Mouse (Mus musculus) T-helper 17 cell (primary cell): Measurements from ENCODE around the gene Slc22a3.

ENCODE experiments used
- in situ Hi-C, 2 experiments: fragments of 300-600 bp; cut with MboI, MseI; formaldehyde crosslinking; loops; 1 replicate in 1 of 2; 2 replicates in 1 of 2; pipeline ENCODE4 v1.15.1; 2025; ENCODE audit warnings: high pct_unique_total_duplicates in 2 of 2

Gene Slc22a3

GRCm38 (mm10) chr17:12468745-12469144 lies 38.8 kb downstream of the Slc22a3 start:
- in situ Hi-C loops: no loop called here

GRCm38 (mm10) chr17:12467642-12468041 lies 39.9 kb downstream of the Slc22a3 start:
- in situ Hi-C loops: no loop called here

GRCm38 (mm10) chr17:12466501-12467000 lies 41.0 kb downstream of the Slc22a3 start:
- in situ Hi-C loops: no loop called here

GRCm38 (mm10) chr17:12461168-12461567 lies 46.3 kb downstream of the Slc22a3 start:
- in situ Hi-C loops: no loop called here

GRCm38 (mm10) chr17:12455143-12455790 lies 52.2 kb downstream of the Slc22a3 start:
- in situ Hi-C loops: loop anchor here in 1 of 2 experiments (10.0 kb wide), 1 partner anchor 900 kb away; no protein-coding TSS in a partner anchor

GRCm38 (mm10) chr17:12453691-12454090 lies 53.8 kb downstream of the Slc22a3 start:
- in situ Hi-C loops: loop anchor here in 1 of 2 experiments (10.0 kb wide), 1 partner anchor 899 kb away; no protein-coding TSS in a partner anchor

GRCm38 (mm10) chr17:12452862-12453531 lies 54.5 kb downstream of the Slc22a3 start:
- in situ Hi-C loops: loop anchor here in 1 of 2 experiments (10.0 kb wide), 1 partner anchor 898 kb away; no protein-coding TSS in a partner anchor

GRCm38 (mm10) chr17:12451234-12451633 lies 56.3 kb downstream of the Slc22a3 start:
- in situ Hi-C loops: loop anchor here in 1 of 2 experiments (10.0 kb wide), 1 partner anchor 896 kb away; no protein-coding TSS in a partner anchor

- in situ Hi-C loops: no loop called here
Measured at GRCm38 (mm10) chr17:12444561-12444960, 62.9 kb downstream of the Slc22a3 start.

GRCm38 (mm10) chr17:12437771-12438170 lies 69.7 kb downstream of the Slc22a3 start:
- in situ Hi-C loops: no loop called here

GRCm38 (mm10) chr17:12431707-12432106 lies 75.8 kb downstream of the Slc22a3 start:
- in situ Hi-C loops: no loop called here

- in situ Hi-C loops: no loop called here
Measured at GRCm38 (mm10) chr17:12428369-12428768, 79.1 kb downstream of the Slc22a3 start.

- in situ Hi-C loops: no loop called here
Measured at GRCm38 (mm10) chr17:12427156-12427555, 80.3 kb downstream of the Slc22a3 start.

GRCm38 (mm10) chr17:12422143-12422542 lies 85.4 kb downstream of the Slc22a3 start:
- in situ Hi-C loops: no loop called here

- in situ Hi-C loops: no loop called here
Measured at GRCm38 (mm10) chr17:12420886-12421574, 86.5 kb downstream of the Slc22a3 start.

- in situ Hi-C loops: loop anchor here in 1 of 2 experiments (10.0 kb wide), 1 partner anchor 245 kb away; no protein-coding TSS in a partner anchor
Measured at GRCm38 (mm10) chr17:12419491-12420079, 87.9 kb downstream of the Slc22a3 start.

- in situ Hi-C loops: loop anchor here in 1 of 2 experiments (10.0 kb wide), 1 partner anchor 248 kb away; no protein-coding TSS in a partner anchor
Measured at GRCm38 (mm10) chr17:12416250-12416895, 91.1 kb downstream of the Slc22a3 start.

GRCm38 (mm10) chr17:12415741-12416140 lies 91.8 kb downstream of the Slc22a3 start:
- in situ Hi-C loops: loop anchor here in 1 of 2 experiments (10.0 kb wide), 1 partner anchor 249 kb away; no protein-coding TSS in a partner anchor

GRCm38 (mm10) chr17:12415031-12415735 lies 92.3 kb downstream of the Slc22a3 start:
- in situ Hi-C loops: loop anchor here in 1 of 2 experiments (10.0 kb wide), 1 partner anchor 250 kb away; no protein-coding TSS in a partner anchor

- in situ Hi-C loops: loop anchor here in 1 of 2 experiments (10.0 kb wide), 1 partner anchor 252 kb away; no protein-coding TSS in a partner anchor
Measured at GRCm38 (mm10) chr17:12412891-12413237, 94.6 kb downstream of the Slc22a3 start.
